ENCODE assay signal across 8 mouse cellular contexts in the genomic region with DNA sequence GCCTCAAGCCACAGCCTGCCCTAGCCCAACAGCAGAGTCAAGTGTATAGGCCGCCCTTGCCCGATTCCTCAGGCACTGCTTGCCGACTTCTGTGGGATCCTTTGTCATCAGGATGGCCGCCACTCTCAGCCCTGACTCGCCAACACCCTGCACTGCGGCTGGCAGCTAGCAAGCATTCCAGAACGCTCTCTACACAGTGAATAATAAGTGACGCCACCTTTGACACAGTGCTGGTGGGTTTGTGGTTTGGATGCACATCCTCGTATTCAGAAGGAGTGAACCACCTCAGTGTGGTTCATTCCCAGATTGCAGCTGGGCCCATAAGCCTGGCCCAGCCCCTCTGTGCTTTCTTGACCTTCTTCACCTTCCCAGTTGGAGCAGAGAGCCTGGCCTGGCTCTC. TPM values are rescaled to one million over a fixed set of nuclear protein-coding genes. Genes with fewer than 3 reads are reported as not detected.
DNase-seq lines count a peak whose midpoint lies in the region; ATAC-seq lines count a peak whose summit lies in the region.

No protein-coding gene starts in this region.

- H3K9ac ChIP-seq in liver, embryonic 13.5 days: no peak overlapping the region
- H3K9ac ChIP-seq in liver, embryonic 12.5 days: no peak overlapping the region
- no peak overlapping the region for H3K9ac ChIP-seq in midbrain, embryonic 15.5 days

- no peaks in the 10 kb centered on the region for H3K36me3 ChIP-seq in liver, embryonic 13.5 days
- H3K36me3 ChIP-seq in liver, embryonic 12.5 days: peaks cover 4% of the 10 kb centered on the region; the same call in 1 of the 2 replicates
- H3K36me3 ChIP-seq in midbrain, embryonic 15.5 days (replicated peaks): no peaks in the 10 kb centered on the region

- peaks cover 99% of the 10 kb centered on the region for H3K4me1 ChIP-seq in liver, embryonic 13.5 days (replicated peaks)
- H3K4me1 ChIP-seq in liver, embryonic 12.5 days: peaks cover 98% of the 10 kb centered on the region
- peaks cover 99% of the 10 kb centered on the region for H3K4me1 ChIP-seq in midbrain, embryonic 15.5 days

- no peak overlapping the region for H3K4me2 ChIP-seq in liver, embryonic 13.5 days
- H3K4me2 ChIP-seq in liver, embryonic 12.5 days: no peak overlapping the region
- H3K4me2 ChIP-seq in midbrain, embryonic 15.5 days: no peak overlapping the region

- H3K4me3 ChIP-seq in liver, embryonic 13.5 days (replicated peaks): no peak overlapping the region
- no peak overlapping the region for H3K4me3 ChIP-seq in liver, embryonic 12.5 days
- no peak overlapping the region for H3K4me3 ChIP-seq in midbrain, embryonic 15.5 days

- H3K27me3 ChIP-seq in liver, embryonic 13.5 days: no peaks in the 10 kb centered on the region
- no peaks in the 10 kb centered on the region for H3K27me3 ChIP-seq in liver, embryonic 12.5 days (replicated peaks)
- H3K27me3 ChIP-seq in midbrain, embryonic 15.5 days (replicated peaks): no peaks in the 10 kb centered on the region

- H3K27ac ChIP-seq in liver, embryonic 13.5 days: peak overlapping the region; percentile 36; the same call in 1 of the 2 replicates
- H3K27ac ChIP-seq in liver, embryonic 12.5 days: no peak overlapping the region
- H3K27ac ChIP-seq in midbrain, embryonic 15.5 days: peak overlapping the region; percentile 35

- intact Hi-C loops in heart, postnatal 10 days (cut with DNase I): no loop called here

- WGBS in liver, embryonic 13.5 days (ENCODE audit: insufficient replicate concordance): 63% methylated on average over 9 of the region's 9 CpGs
- WGBS in liver, embryonic 12.5 days (ENCODE audit: insufficient replicate concordance): 60% methylated on average over 9 of the region's 9 CpGs
- WGBS in midbrain, embryonic 15.5 days: 47% methylated on average over 9 of the region's 9 CpGs

- H3K9me3 ChIP-seq in liver, embryonic 13.5 days (replicated peaks): no peaks in the 10 kb centered on the region
- H3K9me3 ChIP-seq in liver, embryonic 12.5 days (replicated peaks): no peaks in the 10 kb centered on the region
- H3K9me3 ChIP-seq in midbrain, embryonic 15.5 days: no peaks in the 10 kb centered on the region

- DNase-seq in liver, embryonic 13.5 days: no peak
- peak; percentile 59 for DNase-seq in adipocyte (ENCODE audit: low spot score)
- peak; percentile 56 to 59 for DNase-seq in heart, postnatal 10 days
- no peak for DNase-seq in left cerebral cortex, adult 8-10 months (ENCODE audit: low spot score in 2 of 2)
- no peak for DNase-seq in cerebellum, adult 9-10 months

- ATAC-seq in liver, embryonic 13.5 days (ENCODE audit: low read depth): no peak
- no peak for ATAC-seq in liver, embryonic 12.5 days
- ATAC-seq in midbrain, embryonic 15.5 days (replicated peaks): no peak
- ATAC-seq in erythroblast, adult 5-6 weeks (replicated peaks; ENCODE audit: low FRiP score, poor library complexity, severe bottlenecking): no peak

RNA-seq across cellular contexts. Expression of gene Zmiz1, which starts 17.1 kb away (rescaled TPM):
- 4.5 TPM in 2 replicates for polyA plus RNA-seq in liver, embryonic 13.5 days (2015; fragmentation: Nextera tagmentation; extraction: Ambion mirVana)
- polyA plus RNA-seq in liver, embryonic 12.5 days (2016; fragmentation: Nextera tagmentation; extraction: Ambion mirVana): 9.1 and 10.2 TPM in 2 replicates
- 10 to 100 TPM; 70.9 to 72.0 TPM for total RNA-seq in heart, postnatal 10 days (2021)
- 77.3 and 78.8 TPM in 2 replicates for polyA plus RNA-seq in midbrain, embryonic 15.5 days (2015; fragmentation: Nextera tagmentation; extraction: Ambion mirVana)
- total RNA-seq in erythroblast, adult 5-6 weeks (2015; ENCODE audit: low replicate concordance): 20.6 and 25.3 TPM in 2 replicates
- 1.4 and 12.3 TPM in 2 replicates for total RNA-seq in erythroblast, adult 5-6 weeks (2017; ENCODE audit: low replicate concordance)
- 10 to 100 TPM; 90.1 to 94.2 (median 92.3) TPM for total RNA-seq in left cerebral cortex, adult 8-10 months (2022)

Comparison
In these comparisons a context has a peak if more than half of its experiments do, and no peak if none do; other contexts are left out.
1. DNase-seq: peak in adipocyte (single experiment) and heart, postnatal 10 days (2 of 2); none in liver, embryonic 13.5 days (single experiment), left cerebral cortex, adult 8-10 months (0 of 2) and cerebellum, adult 9-10 months (single experiment).